Mouse (Mus musculus) frontal cortex, postnatal 36 days (tissue): ENCODE measurements at regions not wholly inside any gene's neighbourhood (a gene's known extent, or its start where the extent isn't known, plus 50 kb on each side); places are given as distances from the start of the nearest gene placed in this dataset.

Source experiments
- DNase-seq, 2 experiments: peaks; one replicate each; pipeline ENCODE4 v3.0.0; 2022; ENCODE audit warnings: low spot score in 2 of 2

GRCm38 (mm10) chr12:6930726-6931125, 1046.7 kb upstream of the Apob start:
- DNase-seq: peak; percentile 21

GRCm38 (mm10) chr12:6956638-6957037, 1020.8 kb upstream of the Apob start:
- no peak for DNase-seq

- no peak for DNase-seq
Measured at GRCm38 (mm10) chr12:6984664-6985063, 992.8 kb upstream of the Apob start.

GRCm38 (mm10) chr12:7028447-7028846, 949.0 kb upstream of the Apob start:
- peak; percentile 51 to 80 for DNase-seq

- no peak for DNase-seq
Measured at GRCm38 (mm10) chr12:7029396-7030065, 947.9 kb upstream of the Apob start.

GRCm38 (mm10) chr12:7050791-7051190, 926.7 kb upstream of the Apob start:
- peak; percentile 17 to 34 for DNase-seq

- DNase-seq: no peak
Measured at GRCm38 (mm10) chr12:7054575-7054974, 922.9 kb upstream of the Apob start.

- DNase-seq: peak in 1 of 2 experiments; percentile 44
Measured at GRCm38 (mm10) chr12:7094582-7094981, 882.9 kb upstream of the Apob start.

- DNase-seq: no peak
Measured at GRCm38 (mm10) chr12:7095440-7095839, 882.0 kb upstream of the Apob start.

- DNase-seq: peak in 1 of 2 experiments; percentile 15
Measured at GRCm38 (mm10) chr12:7096221-7096620, 881.2 kb upstream of the Apob start.

- DNase-seq: no peak
Measured at GRCm38 (mm10) chr12:7139044-7139443, 838.4 kb upstream of the Apob start.
